Mouse (Mus musculus): ENCODE data around the gene Vmn1r19. TPM values are rescaled to one million over a fixed set of nuclear protein-coding genes. Genes with fewer than 3 reads are reported as not detected.

Vmn1r19 gene
- total and polyA plus RNA-seq, 2 experiments from 2014 or later, result not detected

GRCm38 (mm10) chr6:57428630-57429029, 25.1 kb downstream of the Vmn1r19 start, which contains the start of gene Vmn1r20:
Gene Vmn1r20 (plus strand): TSS chr6:57428930.
- Histone ChIP-seq H3K36me3 (ENCODE audit: insufficient read depth, low read length) (no peaks in the 10 kb centered on the region), H3K4me3 (ENCODE audit: low read depth, low read length) (no peak within 1 kb of the TSS), H3K4me2 (ENCODE audit: low read depth, low read length, poor library complexity, severe bottlenecking) (no peak within 1 kb of the TSS), H3K4me1 (ENCODE audit: insufficient read depth, low read length) (no peaks in the 10 kb centered on the region), H3K27me3 (ENCODE audit: insufficient read depth, low read length) (no peaks in the 10 kb centered on the region), H3K9me3 (ENCODE audit: low read length) (no peaks in the 10 kb centered on the region), H3K9ac (replicated peaks; ENCODE audit: low read length, poor library complexity, severe bottlenecking) (no peak within 1 kb of the TSS), H3K27ac (ENCODE audit: low read depth, low read length) (no peak within 1 kb of the TSS)
- no peak for TF ChIP-seq CTCF (IDR thresholded peaks at IDR 0.05)
- WGBS, result 71% methylated on average over 1 of the region's 1 CpGs
- ATAC-seq (ENCODE audit: low FRiP score) (no peak), DNase-seq (ENCODE audit: low spot score) (no peak)

GRCm38 (mm10) chr6:57431196-57431595, 27.6 kb downstream of the Vmn1r19 start:
- Histone ChIP-seq H3K36me3 (ENCODE audit: insufficient read depth, low read length) (no peaks in the 10 kb centered on the region), H3K4me3 (ENCODE audit: low read depth, low read length) (no peak overlapping the region), H3K27me3 (ENCODE audit: insufficient read depth, low read length) (no peaks in the 10 kb centered on the region), H3K9me3 (ENCODE audit: low read length) (no peaks in the 10 kb centered on the region), H3K4me1 (ENCODE audit: insufficient read depth, low read length) (no peaks in the 10 kb centered on the region), H3K9ac (replicated peaks; ENCODE audit: low read length, poor library complexity, severe bottlenecking) (no peak overlapping the region), H3K4me2 (ENCODE audit: low read depth, low read length, poor library complexity, severe bottlenecking) (no peak overlapping the region), H3K27ac (ENCODE audit: low read depth, low read length) (no peak overlapping the region)
- peak; percentile 10 for DNase-seq (ENCODE audit: low spot score)
- 81% methylated on average over 1 of the region's 1 CpGs for WGBS
- peak; percentile 46 for TF ChIP-seq CTCF (IDR thresholded peaks at IDR 0.05)
- no peak for ATAC-seq (ENCODE audit: low FRiP score)

Other genes with a start within 250 kb of the Vmn1r19 start
- gene Vmn1r12, start 246.9 kb upstream of the Vmn1r19 start, total RNA-seq (2014; rRNA removed), result not detected in 2 replicates
- not detected in 2 replicates for gene Vmn1r12, start 246.9 kb upstream of the Vmn1r19 start, polyA plus RNA-seq (2015; fragmentation: Nextera tagmentation; extraction: Ambion mirVana)
- gene Vmn1r13, start 200.5 kb upstream of the Vmn1r19 start, total RNA-seq (2014; rRNA removed), result not detected in 2 replicates
- not detected in 2 replicates for gene Vmn1r13, start 200.5 kb upstream of the Vmn1r19 start, polyA plus RNA-seq (2015; fragmentation: Nextera tagmentation; extraction: Ambion mirVana)
- not detected in 2 replicates for gene Vmn1r14, start 172.1 kb upstream of the Vmn1r19 start, total RNA-seq (2014; rRNA removed)
- not detected in 2 replicates for gene Vmn1r14, start 172.1 kb upstream of the Vmn1r19 start, polyA plus RNA-seq (2015; fragmentation: Nextera tagmentation; extraction: Ambion mirVana)
- not detected in 2 replicates for gene Vmn1r15, start 145.8 kb upstream of the Vmn1r19 start, total RNA-seq (2014; rRNA removed)
- not detected in 2 replicates for gene Vmn1r15, start 145.8 kb upstream of the Vmn1r19 start, polyA plus RNA-seq (2015; fragmentation: Nextera tagmentation; extraction: Ambion mirVana)
- not detected in 2 replicates for gene Vmn1r16, start 74.3 kb upstream of the Vmn1r19 start, total RNA-seq (2014; rRNA removed)
- gene Vmn1r16, start 74.3 kb upstream of the Vmn1r19 start, polyA plus RNA-seq (2015; fragmentation: Nextera tagmentation; extraction: Ambion mirVana), result not detected in 2 replicates
- gene Vmn1r17, start 40.1 kb upstream of the Vmn1r19 start, total RNA-seq (2014; rRNA removed), result not detected in 2 replicates
- not detected in 2 replicates for gene Vmn1r17, start 40.1 kb upstream of the Vmn1r19 start, polyA plus RNA-seq (2015; fragmentation: Nextera tagmentation; extraction: Ambion mirVana)
- not detected in 2 replicates for gene Vmn1r18, start 8.0 kb upstream of the Vmn1r19 start, total RNA-seq (2014; rRNA removed)
- not detected in 2 replicates for gene Vmn1r18, start 8.0 kb upstream of the Vmn1r19 start, polyA plus RNA-seq (2015; fragmentation: Nextera tagmentation; extraction: Ambion mirVana)
- gene Vmn1r20, start 25.1 kb downstream of the Vmn1r19 start, total RNA-seq (2014; rRNA removed), result not detected in 2 replicates
- gene Vmn1r20, start 25.1 kb downstream of the Vmn1r19 start, polyA plus RNA-seq (2015; fragmentation: Nextera tagmentation; extraction: Ambion mirVana), result not detected in 2 replicates
- 17.7 and 17.9 TPM in 2 replicates for gene Ppm1k, start 131.7 kb downstream of the Vmn1r19 start, total RNA-seq (2014; rRNA removed)
- gene Ppm1k, start 131.7 kb downstream of the Vmn1r19 start, polyA plus RNA-seq (2015; fragmentation: Nextera tagmentation; extraction: Ambion mirVana), result 6.5 and 7.0 TPM in 2 replicates
- gene Herc6, start 177.2 kb downstream of the Vmn1r19 start, total RNA-seq (2014; rRNA removed), result 1.0 and 1.9 TPM in 2 replicates
- gene Herc6, start 177.2 kb downstream of the Vmn1r19 start, polyA plus RNA-seq (2015; fragmentation: Nextera tagmentation; extraction: Ambion mirVana), result 1.2 TPM in 2 replicates